In genomic region chr9:22099922-22100321, GRCm38 (mm10) we compare ENCODE assay signal across 11 mouse cellular contexts. TPM values are rescaled to one million over a fixed set of nuclear protein-coding genes. Genes with fewer than 3 reads are reported as not detected.
DNase-seq lines count a peak whose midpoint lies in the region; ATAC-seq lines count a peak whose summit lies in the region.
"Had no signal": no experiment of that assay in that cellular context is flagged by ENCODE, and none has a peak within 500 bp of the region (broad histone marks: within the 10 kb centered on the region; RNA-seq: fewer than 3 reads in every experiment).

No protein-coding gene starts in this region.

- H3K9me3 ChIP-seq in kidney, embryonic 16.5 days (ENCODE audit: low read length) = no peaks in the 10 kb centered on the region
- H3K9me3 ChIP-seq in limb, embryonic 13.5 days = no peaks in the 10 kb centered on the region
- H3K9me3 ChIP-seq in forebrain, embryonic 14.5 days (replicated peaks; ENCODE audit: control insufficient read depth, low read length) = no peaks in the 10 kb centered on the region
- H3K9me3 ChIP-seq: neural tube, embryonic 15.5 days had no signal

- H3K4me3 ChIP-seq in kidney, embryonic 16.5 days (ENCODE audit: low read length) = 0 out of 2 replicates have a peak overlapping the region, but pooled peaks have one; percentile 8
- peak overlapping the region; percentile 15; the same call in 1 of the 2 replicates for H3K4me3 ChIP-seq in limb, embryonic 13.5 days
- no peak overlapping the region for H3K4me3 ChIP-seq in forebrain, embryonic 14.5 days (ENCODE audit: low read depth, low read length)
- H3K4me3 ChIP-seq: neural tube, embryonic 15.5 days had no signal

- WGBS in kidney, embryonic 16.5 days = 2% methylated on average over 18 of the region's 18 CpGs
- 3% methylated on average over 18 of the region's 18 CpGs for WGBS in limb, embryonic 13.5 days
- WGBS in forebrain, embryonic 14.5 days = 3% methylated on average over 18 of the region's 18 CpGs

- H3K36me3 ChIP-seq in kidney, embryonic 16.5 days (ENCODE audit: insufficient read depth, low read length) = no peaks in the 10 kb centered on the region
- H3K36me3 ChIP-seq in limb, embryonic 13.5 days = no peaks in the 10 kb centered on the region
- no peaks in the 10 kb centered on the region for H3K36me3 ChIP-seq in forebrain, embryonic 14.5 days (ENCODE audit: control insufficient read depth, insufficient read depth, low read length)
- H3K36me3 ChIP-seq: neural tube, embryonic 15.5 days had no signal

- H3K27me3 ChIP-seq in kidney, embryonic 16.5 days (ENCODE audit: insufficient read depth, low read length) = peaks cover 26% of the 10 kb centered on the region
- peaks cover 66% of the 10 kb centered on the region for H3K27me3 ChIP-seq in limb, embryonic 13.5 days
- H3K27me3 ChIP-seq in forebrain, embryonic 14.5 days (replicated peaks; ENCODE audit: control insufficient read depth, insufficient read depth, low read length) = peaks cover 16% of the 10 kb centered on the region

- H3K9ac ChIP-seq in kidney, embryonic 16.5 days (replicated peaks; ENCODE audit: low read length) = 0 out of 2 replicates have a peak overlapping the region, but pooled peaks have one; percentile 10
- H3K9ac ChIP-seq in limb, embryonic 13.5 days = 0 out of 2 replicates have a peak overlapping the region, but pooled peaks have one; percentile 21
- no peak overlapping the region for H3K9ac ChIP-seq in forebrain, embryonic 14.5 days (ENCODE audit: low read length)
- H3K9ac ChIP-seq: neural tube, embryonic 15.5 days had no signal

- DNase-seq in embryo, embryonic 10.5 days (ENCODE audit: low spot score) = peak; percentile 40
- no peak for DNase-seq in embryo, embryonic 10 days (ENCODE audit: low spot score)
- no peak for DNase-seq in kidney, postnatal 25 days
- peak; percentile 47 for DNase-seq in embryo, embryonic 11 days
- DNase-seq in forebrain, embryonic 14.5 days (ENCODE audit: low spot score) = no peak
- no peak for DNase-seq in left cerebral cortex, adult 9 months (ENCODE audit: low spot score in 2 of 2)
- DNase-seq: cerebellum, postnatal 25 days had no signal

- no peak overlapping the region for H3K4me2 ChIP-seq in kidney, embryonic 16.5 days (replicated peaks; ENCODE audit: low read depth, low read length)
- H3K4me2 ChIP-seq in limb, embryonic 13.5 days (replicated peaks) = peak overlapping the region; percentile 9
- no peak overlapping the region for H3K4me2 ChIP-seq in forebrain, embryonic 14.5 days (ENCODE audit: low read length)
- H3K4me2 ChIP-seq: neural tube, embryonic 15.5 days had no signal

- 0 out of 2 replicates have a peak, but pooled peaks have one; percentile 30 for ATAC-seq in kidney, embryonic 16.5 days (ENCODE audit: low FRiP score, low TSS enrichment)
- ATAC-seq in limb, embryonic 13.5 days (ENCODE audit: low FRiP score, low read depth) = no peak
- ATAC-seq in forebrain, embryonic 14.5 days = no peak
- ATAC-seq: hindbrain, postnatal 0 days had no signal

- no peaks in the 10 kb centered on the region for H3K4me1 ChIP-seq in kidney, embryonic 16.5 days (ENCODE audit: insufficient read depth, low read length)
- H3K4me1 ChIP-seq in limb, embryonic 13.5 days = 0 out of 2 replicates have a peak, but pooled peaks cover 18% of the 10 kb centered on the region
- H3K4me1 ChIP-seq in forebrain, embryonic 14.5 days (ENCODE audit: control insufficient read depth, insufficient read depth, low read length) = peaks cover 5% of the 10 kb centered on the region; the same call in 1 of the 2 replicates

- H3K27ac ChIP-seq in kidney, embryonic 16.5 days (ENCODE audit: low read length) = no peak overlapping the region
- no peak overlapping the region for H3K27ac ChIP-seq in limb, embryonic 13.5 days
- no peak overlapping the region for H3K27ac ChIP-seq in forebrain, embryonic 14.5 days (ENCODE audit: low read depth, low read length)
- H3K27ac ChIP-seq: hindbrain, postnatal 0 days; neural tube, embryonic 15.5 days had no signal

RNA-seq across cellular contexts. Expression of gene Cnn1, which starts 0.9 kb away (rescaled TPM):
- polyA plus RNA-seq in kidney, embryonic 16.5 days (2015; fragmentation: Nextera tagmentation; extraction: Ambion mirVana) = 13.3 and 49.9 TPM in 2 replicates
- 2.5 and 5.2 TPM in 2 replicates for polyA plus RNA-seq in limb, embryonic 13.5 days (2015; fragmentation: Nextera tagmentation; extraction: Ambion mirVana)
- 0.19 and 0.72 TPM in 2 replicates for polyA plus RNA-seq in forebrain, embryonic 14.5 days (2014; fragmentation: Nextera tagmentation; extraction: Ambion mirVana)

RNA-seq across cellular contexts. Expression of gene Ecsit, which starts 14.7 kb away (rescaled TPM):
- polyA plus RNA-seq in kidney, embryonic 16.5 days (2015; fragmentation: Nextera tagmentation; extraction: Ambion mirVana) = 54.4 and 62.7 TPM in 2 replicates
- polyA plus RNA-seq in limb, embryonic 13.5 days (2015; fragmentation: Nextera tagmentation; extraction: Ambion mirVana) = 34.9 and 36.8 TPM in 2 replicates
- polyA plus RNA-seq in forebrain, embryonic 14.5 days (2014; fragmentation: Nextera tagmentation; extraction: Ambion mirVana) = 47.2 and 56.2 TPM in 2 replicates

RNA-seq across cellular contexts. Expression of gene Elof1, which starts 17.1 kb away (rescaled TPM):
- polyA plus RNA-seq in kidney, embryonic 16.5 days (2015; fragmentation: Nextera tagmentation; extraction: Ambion mirVana) = 195 and 203 TPM in 2 replicates
- 190 and 191 TPM in 2 replicates for polyA plus RNA-seq in limb, embryonic 13.5 days (2015; fragmentation: Nextera tagmentation; extraction: Ambion mirVana)
- polyA plus RNA-seq in forebrain, embryonic 14.5 days (2014; fragmentation: Nextera tagmentation; extraction: Ambion mirVana) = 213 and 240 TPM in 2 replicates

RNA-seq across cellular contexts. Expression of gene Zfp653, which starts 28.7 kb away (rescaled TPM):
- polyA plus RNA-seq in kidney, embryonic 16.5 days (2015; fragmentation: Nextera tagmentation; extraction: Ambion mirVana) = 11.6 and 14.2 TPM in 2 replicates
- 11.6 and 12.6 TPM in 2 replicates for polyA plus RNA-seq in limb, embryonic 13.5 days (2015; fragmentation: Nextera tagmentation; extraction: Ambion mirVana)
- polyA plus RNA-seq in forebrain, embryonic 14.5 days (2014; fragmentation: Nextera tagmentation; extraction: Ambion mirVana) = 11.3 and 13.4 TPM in 2 replicates

RNA-seq across cellular contexts. Expression of gene Gm49318, which starts 28.9 kb away (rescaled TPM):
- polyA plus RNA-seq in kidney, embryonic 16.5 days (2015; fragmentation: Nextera tagmentation; extraction: Ambion mirVana) = not detected in 2 replicates
- not detected in 2 replicates for polyA plus RNA-seq in limb, embryonic 13.5 days (2015; fragmentation: Nextera tagmentation; extraction: Ambion mirVana)
- not detected in 2 replicates for polyA plus RNA-seq in forebrain, embryonic 14.5 days (2014; fragmentation: Nextera tagmentation; extraction: Ambion mirVana)
- polyA plus RNA-seq: hindbrain, postnatal 0 days; neural tube, embryonic 15.5 days had no signal

Comparison
In these comparisons a context has a peak if more than half of its experiments do, and no peak if none do; other contexts are left out.
1. DNase-seq: peak in embryo, embryonic 10.5 days (single experiment) and embryo, embryonic 11 days (single experiment); none in embryo, embryonic 10 days (single experiment), kidney, postnatal 25 days (0 of 2), forebrain, embryonic 14.5 days (single experiment) and left cerebral cortex, adult 9 months (0 of 2).